Mouse (Mus musculus) C2C12 (cell line): ENCODE results near the gene Gria4.

ENCODE experiments used
- CEBPB ChIP-seq: IDR thresholded peaks from one replicate; pipeline ENCODE4 v1.6.1; 2011; ENCODE audit warnings: low read depth, mild to moderate bottlenecking, control low read depth, moderate library complexity
- CTCF ChIP-seq: IDR thresholded peaks from one replicate; pipeline ENCODE4 v1.5.1; 2011; ENCODE audit not compliant: control insufficient read depth, insufficient read depth, insufficient read length
- FOSL1 ChIP-seq: IDR thresholded peaks from one replicate; pipeline ENCODE4 v1.8.0; 2011; ENCODE audit warnings: mild to moderate bottlenecking, low read length; ENCODE audit not compliant: poor library complexity, insufficient read depth, severe bottlenecking
- MAX ChIP-seq: IDR thresholded peaks from one replicate; pipeline ENCODE4 v1.6.1; 2011; ENCODE audit warnings: mild to moderate bottlenecking, control low read depth
- USF1 ChIP-seq: IDR thresholded peaks from one replicate; pipeline ENCODE4 v1.6.1; 2011; ENCODE audit warnings: low read depth, mild to moderate bottlenecking, control low read depth, moderate library complexity

DNA sequence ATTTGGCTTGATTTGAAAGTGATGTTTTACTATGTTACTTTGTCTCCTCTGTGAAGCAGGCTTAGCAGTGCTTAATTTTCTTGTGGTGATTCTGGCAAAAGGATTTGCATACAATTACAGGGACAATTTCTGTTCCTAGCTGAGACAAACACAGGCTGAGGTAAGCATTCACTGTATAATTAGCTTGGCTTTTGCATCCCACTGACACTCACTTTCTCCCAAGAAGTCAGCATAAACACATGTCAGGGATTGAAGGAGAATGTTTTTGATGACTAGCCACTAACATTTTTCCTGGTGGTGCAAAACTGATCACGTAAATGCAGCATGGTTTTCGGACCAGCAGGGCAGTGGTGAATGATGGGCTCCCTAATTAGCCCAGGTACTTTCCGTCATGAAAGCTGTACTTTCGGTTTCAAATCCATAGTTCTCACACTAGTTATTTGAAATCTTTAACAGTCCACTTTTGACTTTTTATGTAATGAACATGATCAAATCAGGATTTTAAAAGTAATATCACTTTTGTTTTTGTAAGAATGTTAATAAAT is 240.5 kb downstream of the Gria4 start:
- TF ChIP-seq CTCF (no peak), MAX (no peak), USF1 (no peak), FOSL1 (no peak), CEBPB (no peak)
